Mouse (Mus musculus) cortical plate, adult 2 months (tissue): ENCODE measurements around the gene Atp5g1.

Experiments
- CTCF ChIP-seq: fragments of 200-500 bp; IDR thresholded peaks from 2 replicates; pipeline ENCODE4 v1.5.1; 2011; ENCODE audit warnings: mild to moderate bottlenecking, control low read depth, low read length; ENCODE audit not compliant: insufficient read depth; ENCODE audit errors: extremely low read depth
- POLR2A ChIP-seq: fragments of 200-500 bp; IDR thresholded peaks from 2 replicates; pipeline ENCODE4 v1.6.1; 2011; ENCODE audit warnings: mild to moderate bottlenecking, low read length, control low read depth; ENCODE audit not compliant: insufficient read depth; ENCODE audit errors: extremely low read depth

- TF ChIP-seq POLR2A: no peak
- TF ChIP-seq CTCF: no peak
These were observed 12.5 kb upstream of the Atp5g1 start for GRCm38 (mm10) chr11:96087981-96088380.
